Mouse (Mus musculus): ENCODE data around the gene Hjurp. TPM values are rescaled to one million over a fixed set of nuclear protein-coding genes. Genes with fewer than 3 reads are reported as not detected.

The Hjurp gene
- total and polyA plus RNA-seq, 3 experiments: 67.6 to 80.8 (median 69.8) TPM

- no peak for TF ChIP-seq EP300 (IDR thresholded peaks at IDR 0.05; ENCODE audit: low read length)
- no peak for TF ChIP-seq POLR2AphosphoS2 (IDR thresholded peaks at IDR 0.05; ENCODE audit: low read depth, low read length)
- TF ChIP-seq PAX5 (IDR thresholded peaks at IDR 0.05; ENCODE audit: low read length): no peak
- no peak for TF ChIP-seq MAZ (IDR thresholded peaks at IDR 0.05; ENCODE audit: low read depth, low read length)
- TF ChIP-seq USF2 (conservative IDR thresholded peaks at IDR 0.05; ENCODE audit: low read depth, low read length): no peak
- no peak for TF ChIP-seq NELFE (IDR thresholded peaks at IDR 0.05; ENCODE audit: low read depth, low read length)
- no peak for TF ChIP-seq SMC3 (IDR thresholded peaks at IDR 0.05; ENCODE audit: low read depth, low read length)
- TF ChIP-seq UBTF (IDR thresholded peaks at IDR 0.05; ENCODE audit: low read depth, low read length): no peak
- no peak for TF ChIP-seq ZMIZ1 (IDR thresholded peaks at IDR 0.05; ENCODE audit: low read depth, low read length)
- H3K9me3 ChIP-seq (replicated peaks; ENCODE audit: low read length): peaks cover 86% of the 10 kb centered on the region
Observed at GRCm38 (mm10) chr1:88235894-88236415, 41.5 kb downstream of the Hjurp start.

GRCm38 (mm10) chr1:88235046-88235893 is 42.2 kb downstream of the Hjurp start:
- in situ Hi-C loops (cut with MboI; ENCODE audit: low pct_ligation_motif_present, low pct_unique_long_range_greater_than_20kb, low sequenced_read_pairs) (no loop called here), dilution Hi-C loops (cut with MboI; ENCODE audit: extremely low pct_ligation_motif_present, extremely low pct_unique_long_range_greater_than_20kb, low sequenced_read_pairs) (no loop called here)
- H3K9ac ChIP-seq (ENCODE audit: insufficient read depth, low read depth): no peak overlapping the region
- H3K4me2 ChIP-seq (ENCODE audit: insufficient read depth, low read depth, poor library complexity, severe bottlenecking): no peak overlapping the region
- H3K36me3 ChIP-seq (replicated peaks in 1 of 2; ENCODE audit: control insufficient read depth in 1 of 2, insufficient read depth in 1 of 2, low read length in 1 of 2): no peaks in the 10 kb centered on the region
- peaks cover 35% of the 10 kb centered on the region for H3K27me3 ChIP-seq (replicated peaks)
- H3K4me1 ChIP-seq (ENCODE audit: control insufficient read depth in 1 of 2, insufficient read depth in 2 of 2): no peaks in the 10 kb centered on the region
- H3K9me3 ChIP-seq (replicated peaks; ENCODE audit: low read length): peaks cover 84% of the 10 kb centered on the region
- H3K4me3 ChIP-seq (replicated peaks in 1 of 3; ENCODE audit: low read depth in 2 of 3, low read length in 2 of 3, poor library complexity in 1 of 3): no peak overlapping the region
- no peak for DNase-seq (ENCODE audit: extremely low read depth)
- H3K79me2 ChIP-seq (replicated peaks; ENCODE audit: control insufficient read depth, extremely low read depth, insufficient read depth, poor library complexity, severe bottlenecking): no peaks in the 10 kb centered on the region
- no peak for TF ChIP-seq NELFE (IDR thresholded peaks at IDR 0.05; ENCODE audit: low read depth, low read length)
- no peak for TF ChIP-seq CHD1 (IDR thresholded peaks at IDR 0.05; ENCODE audit: low read depth, low read length)
- TF ChIP-seq ZNF384 (IDR thresholded peaks at IDR 0.05; ENCODE audit: low read depth, low read length): no peak
- no peak for TF ChIP-seq JUND (conservative IDR thresholded peaks at IDR 0.05; ENCODE audit: low read depth, low read length)
- H3K27ac ChIP-seq (ENCODE audit: insufficient read depth, low read depth): no peak overlapping the region

More at GRCm38 (mm10) chr1:88235894-88236415, 41.5 kb downstream of the Hjurp start:
- Histone ChIP-seq H3K4me3 (replicated peaks in 1 of 3; ENCODE audit: low read depth in 2 of 3, low read length in 2 of 3, poor library complexity in 1 of 3) (no peak overlapping the region), H3K79me2 (replicated peaks; ENCODE audit: control insufficient read depth, extremely low read depth, insufficient read depth, poor library complexity, severe bottlenecking) (no peaks in the 10 kb centered on the region), H3K27ac (ENCODE audit: insufficient read depth, low read depth) (no peak overlapping the region), H3K4me1 (ENCODE audit: control insufficient read depth in 1 of 2, insufficient read depth in 2 of 2) (no peaks in the 10 kb centered on the region), H3K4me2 (ENCODE audit: insufficient read depth, low read depth, poor library complexity, severe bottlenecking) (no peak overlapping the region), H3K9ac (ENCODE audit: insufficient read depth, low read depth) (no peak overlapping the region), H3K36me3 (replicated peaks in 1 of 2; ENCODE audit: control insufficient read depth in 1 of 2, insufficient read depth in 1 of 2, low read length in 1 of 2) (no peaks in the 10 kb centered on the region), H3K27me3 (replicated peaks) (peaks cover 38% of the 10 kb centered on the region)
- in situ Hi-C loops (cut with MboI; ENCODE audit: low pct_ligation_motif_present, low pct_unique_long_range_greater_than_20kb, low sequenced_read_pairs): no loop called here
- no peak for DNase-seq (ENCODE audit: extremely low read depth)
- dilution Hi-C loops (cut with MboI; ENCODE audit: extremely low pct_ligation_motif_present, extremely low pct_unique_long_range_greater_than_20kb, low sequenced_read_pairs): no loop called here

- no peak overlapping the region for H3K4me3 ChIP-seq (replicated peaks in 1 of 3; ENCODE audit: low read depth in 2 of 3, low read length in 2 of 3, poor library complexity in 1 of 3)
- no peak overlapping the region for H3K9ac ChIP-seq (ENCODE audit: insufficient read depth, low read depth)
- no peaks in the 10 kb centered on the region for H3K36me3 ChIP-seq (replicated peaks in 1 of 2; ENCODE audit: control insufficient read depth in 1 of 2, insufficient read depth in 1 of 2, low read length in 1 of 2)
- in situ Hi-C loops (cut with MboI; ENCODE audit: low pct_ligation_motif_present, low pct_unique_long_range_greater_than_20kb, low sequenced_read_pairs): no loop called here
- no peaks in the 10 kb centered on the region for H3K79me2 ChIP-seq (replicated peaks; ENCODE audit: control insufficient read depth, extremely low read depth, insufficient read depth, poor library complexity, severe bottlenecking)
- H3K27ac ChIP-seq (ENCODE audit: insufficient read depth, low read depth): no peak overlapping the region
- no peak for DNase-seq (ENCODE audit: extremely low read depth)
- no peak overlapping the region for H3K4me2 ChIP-seq (ENCODE audit: insufficient read depth, low read depth, poor library complexity, severe bottlenecking)
- H3K4me1 ChIP-seq (ENCODE audit: control insufficient read depth in 1 of 2, insufficient read depth in 2 of 2): no peaks in the 10 kb centered on the region
- H3K9me3 ChIP-seq (replicated peaks; ENCODE audit: low read length): peaks cover 84% of the 10 kb centered on the region
- dilution Hi-C loops (cut with MboI; ENCODE audit: extremely low pct_ligation_motif_present, extremely low pct_unique_long_range_greater_than_20kb, low sequenced_read_pairs): no loop called here
- peaks cover 32% of the 10 kb centered on the region for H3K27me3 ChIP-seq (replicated peaks)
- TF ChIP-seq HCFC1 (IDR thresholded peaks at IDR 0.05; ENCODE audit: low read depth, low read length) (no peak), ETS1 (conservative IDR thresholded peaks at IDR 0.05; ENCODE audit: low read depth, low read length) (no peak), PAX5 (IDR thresholded peaks at IDR 0.05; ENCODE audit: low read length) (no peak), POLR2A (IDR thresholded peaks at IDR 0.05; ENCODE audit: low read depth, low read length) (no peak), JUND (conservative IDR thresholded peaks at IDR 0.05; ENCODE audit: low read depth, low read length) (no peak), MAZ (IDR thresholded peaks at IDR 0.05; ENCODE audit: low read depth, low read length) (no peak), MAFK (IDR thresholded peaks at IDR 0.05; ENCODE audit: insufficient replicate concordance, low read length) (no peak), RAD21 (IDR thresholded peaks at IDR 0.05; ENCODE audit: low read depth, low read length) (no peak), NRF1 (IDR thresholded peaks at IDR 0.05; ENCODE audit: low read depth, low read length) (no peak), ZNF384 (IDR thresholded peaks at IDR 0.05; ENCODE audit: low read depth, low read length) (no peak), CTCF (conservative IDR thresholded peaks at IDR 0.05 in 1 of 2, IDR thresholded peaks at IDR 0.05 in 1 of 2; ENCODE audit: low read depth in 2 of 2, low read length in 2 of 2) (no peak), RCOR1 (conservative IDR thresholded peaks at IDR 0.05; ENCODE audit: low read depth, low read length) (no peak), POLR2AphosphoS2 (IDR thresholded peaks at IDR 0.05; ENCODE audit: low read depth, low read length) (no peak), IRF4 (IDR thresholded peaks at IDR 0.05; ENCODE audit: low read depth, low read length) (no peak), ZKSCAN1 (IDR thresholded peaks at IDR 0.05; ENCODE audit: borderline replicate concordance, low read depth, low read length) (no peak), E2F4 (IDR thresholded peaks at IDR 0.05; ENCODE audit: insufficient replicate concordance, low read depth, low read length) (no peak), CHD1 (IDR thresholded peaks at IDR 0.05; ENCODE audit: low read depth, low read length) (no peak), SIN3A (IDR thresholded peaks at IDR 0.05; ENCODE audit: low read length) (no peak)
Observed at GRCm38 (mm10) chr1:88234646-88235045, 42.8 kb downstream of the Hjurp start.
